Mouse (Mus musculus): Measurements from ENCODE around the gene Prss57. TPM values are rescaled to one million over a fixed set of nuclear protein-coding genes. Genes with fewer than 3 reads are reported as not detected.

Prss57 gene
- polyA plus RNA-seq, 1 experiment from 2014 or later = not detected

DNA sequence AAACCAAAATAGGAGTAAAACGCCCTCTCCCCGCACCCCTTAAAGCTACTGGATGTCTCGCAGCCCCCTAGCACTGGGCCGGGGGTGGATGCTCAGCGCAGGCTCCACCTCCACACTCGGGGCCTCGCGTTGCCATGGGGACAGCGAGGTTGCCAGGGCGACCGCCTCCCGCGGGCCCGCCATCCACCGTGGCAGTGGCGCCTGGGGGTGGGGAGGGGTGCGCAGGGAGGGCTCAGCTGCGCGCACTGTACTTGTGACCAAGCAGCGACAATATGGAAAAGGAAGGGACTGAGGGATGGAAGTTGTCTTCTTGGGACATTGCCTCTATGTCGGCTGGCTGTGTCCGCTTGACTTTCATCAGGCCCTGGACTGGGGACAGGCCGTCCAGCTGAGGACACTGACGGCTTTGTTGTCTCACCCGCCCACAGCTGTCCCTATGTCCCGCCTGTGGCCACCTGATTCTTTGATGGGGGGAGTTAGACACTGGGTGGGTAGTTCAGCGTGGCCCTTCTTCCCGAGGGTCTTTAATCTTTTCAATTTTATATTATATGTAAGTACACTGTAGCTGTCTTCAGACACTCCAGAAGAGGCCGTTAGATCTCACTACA is 13.1 kb upstream of the Prss57 start:
- peak; percentile 93 for DNase-seq (ENCODE audit: low spot score)
- H3K4me1 ChIP-seq (replicated peaks) = peaks cover 82% of the 10 kb centered on the region
- H3K4me3 ChIP-seq = peak overlapping the region; percentile 39
- no peaks in the 10 kb centered on the region for H3K27me3 ChIP-seq (ENCODE audit: insufficient read depth, poor library complexity, severe bottlenecking)
- peak overlapping the region; percentile 91 for H3K27ac ChIP-seq
- peaks cover 44% of the 10 kb centered on the region for H3K36me3 ChIP-seq
- no peaks in the 10 kb centered on the region for H3K9me3 ChIP-seq
- 5% methylated on average over 29 of the region's 29 CpGs for WGBS

DNA sequence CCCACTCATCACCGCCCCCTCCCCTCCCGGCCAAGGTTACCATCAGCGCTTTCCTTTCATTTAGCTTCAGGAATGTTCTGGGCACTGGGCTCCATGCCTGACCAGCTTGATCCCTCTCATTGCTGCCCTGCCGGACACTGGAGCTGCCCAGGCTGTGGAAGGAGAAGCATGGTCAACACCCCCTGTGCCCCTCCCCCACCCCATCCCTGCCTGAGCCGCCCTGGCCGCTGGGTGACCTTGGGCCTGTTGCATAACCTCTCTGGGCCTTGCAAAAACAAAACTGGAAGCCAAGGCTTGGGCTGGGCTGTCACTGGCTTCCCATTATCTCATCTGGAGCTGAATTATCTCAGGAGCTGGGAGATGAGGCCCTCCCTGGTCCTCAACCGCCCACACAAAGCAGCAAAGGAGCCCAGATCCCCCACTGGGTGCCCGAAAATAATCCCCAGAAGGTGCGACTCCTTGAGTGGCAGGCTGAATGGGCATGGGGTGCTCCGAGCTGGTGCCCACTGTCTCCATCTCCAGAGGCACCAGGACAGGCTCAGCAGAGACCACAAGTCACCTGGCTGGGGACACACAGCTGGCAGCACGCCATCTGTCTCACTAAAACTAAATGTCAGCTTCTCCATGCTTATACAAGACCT is 11.7 kb upstream of the Prss57 start:
- peak; percentile 48 for DNase-seq (ENCODE audit: low spot score)
- WGBS = 38% methylated on average over 11 of the region's 11 CpGs
- H3K4me3 ChIP-seq = peak overlapping the region; percentile 33
- peaks cover 83% of the 10 kb centered on the region for H3K4me1 ChIP-seq (replicated peaks)
- H3K27ac ChIP-seq = peak overlapping the region; percentile 91
- H3K27me3 ChIP-seq (ENCODE audit: insufficient read depth, poor library complexity, severe bottlenecking) = no peaks in the 10 kb centered on the region
- peaks cover 33% of the 10 kb centered on the region for H3K36me3 ChIP-seq
- H3K9me3 ChIP-seq = no peaks in the 10 kb centered on the region

DNA sequence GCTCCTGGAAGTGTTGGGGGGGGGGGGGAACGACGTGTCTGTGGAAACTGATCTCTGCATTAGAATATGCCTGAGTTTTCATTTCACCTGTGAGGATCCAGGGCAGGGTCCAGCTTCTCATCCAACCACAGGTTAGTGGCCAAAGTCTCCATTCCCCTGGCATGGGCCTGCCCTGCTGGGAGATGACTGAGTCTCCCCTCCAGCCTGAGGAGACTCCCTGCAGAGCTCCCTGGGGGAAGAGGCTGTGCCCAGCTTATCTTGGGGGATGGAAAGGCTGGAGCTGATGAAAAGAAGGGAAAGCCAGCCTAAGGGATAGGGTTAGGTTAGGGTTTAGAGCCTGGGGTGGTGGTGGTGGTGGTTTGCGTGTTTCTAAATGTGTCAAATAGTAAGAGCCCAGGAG is 11.1 kb upstream of the Prss57 start:
- DNase-seq (ENCODE audit: low spot score) = no peak
- H3K27me3 ChIP-seq (ENCODE audit: insufficient read depth, poor library complexity, severe bottlenecking) = no peaks in the 10 kb centered on the region
- H3K4me1 ChIP-seq (replicated peaks) = peaks cover 81% of the 10 kb centered on the region
- WGBS = 30% methylated on average over 3 of the region's 3 CpGs
- H3K27ac ChIP-seq = peak overlapping the region; percentile 91
- peak overlapping the region; percentile 33 for H3K4me3 ChIP-seq
- H3K9me3 ChIP-seq = no peaks in the 10 kb centered on the region
- H3K36me3 ChIP-seq = peaks cover 26% of the 10 kb centered on the region

DNA sequence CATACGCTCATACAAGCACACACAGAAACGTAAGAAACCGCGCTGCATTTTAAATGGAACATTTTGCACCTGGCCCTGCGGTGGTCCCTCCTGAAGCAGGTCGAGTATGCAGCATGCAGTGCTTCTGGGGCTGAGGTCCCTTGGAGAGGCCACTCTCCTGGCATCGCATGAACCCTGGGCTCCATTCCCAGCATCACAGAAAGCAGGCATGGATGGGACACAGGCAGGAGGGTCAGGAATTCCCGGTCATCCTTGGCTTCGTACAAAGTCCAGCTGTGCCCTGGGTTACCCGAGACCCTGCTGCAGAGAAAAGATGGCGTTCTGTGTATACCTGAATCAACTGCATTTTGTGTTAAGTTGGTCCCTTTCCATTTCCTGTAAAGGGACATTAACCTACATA is 9.7 kb upstream of the Prss57 start:
- Histone ChIP-seq H3K9me3 (no peaks in the 10 kb centered on the region), H3K36me3 (peaks cover 28% of the 10 kb centered on the region), H3K4me1 (replicated peaks) (peaks cover 70% of the 10 kb centered on the region), H3K4me3 (no peak overlapping the region), H3K27ac (peak overlapping the region; percentile 56; the same call in 1 of the 2 replicates), H3K27me3 (ENCODE audit: insufficient read depth, poor library complexity, severe bottlenecking) (no peaks in the 10 kb centered on the region)
- WGBS = 83% methylated on average over 11 of the region's 11 CpGs
- DNase-seq (ENCODE audit: low spot score) = no peak

DNA sequence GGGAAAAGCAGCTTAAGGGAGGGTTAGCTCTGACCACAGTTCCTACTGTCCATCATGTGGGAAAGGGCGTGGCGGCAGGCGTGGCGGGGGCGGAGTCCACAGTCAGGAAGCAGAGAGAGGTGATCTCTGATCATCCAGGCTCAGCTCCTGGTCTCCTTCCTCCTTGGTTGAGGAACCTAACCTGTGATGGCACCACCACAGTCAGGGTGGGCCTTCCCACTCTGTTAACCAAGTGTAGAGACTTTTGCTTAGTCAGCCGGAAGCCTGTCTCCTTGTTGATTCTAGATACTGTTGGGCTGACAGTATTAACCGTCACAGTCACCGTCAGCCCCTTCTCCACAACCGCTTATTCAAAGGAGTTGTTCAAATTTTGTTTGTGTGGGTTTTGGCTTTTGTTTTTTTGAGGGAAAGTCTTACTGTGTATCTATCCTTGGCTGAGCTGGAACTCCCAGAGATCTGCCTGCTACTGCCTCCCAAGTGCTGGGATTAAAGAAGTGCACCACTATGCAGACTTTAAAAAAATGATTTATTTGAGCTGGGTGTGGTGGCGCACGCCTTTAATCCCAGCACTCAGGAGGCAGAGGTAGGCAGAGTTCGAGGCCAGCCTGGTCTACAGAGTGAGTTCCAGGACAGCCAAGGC is 7.6 kb upstream of the Prss57 start:
- peaks cover 68% of the 10 kb centered on the region for H3K4me1 ChIP-seq (replicated peaks)
- H3K27me3 ChIP-seq (ENCODE audit: insufficient read depth, poor library complexity, severe bottlenecking) = no peaks in the 10 kb centered on the region
- H3K4me3 ChIP-seq = no peak overlapping the region; the same call in 1 of the 2 replicates
- 89% methylated on average over 12 of the region's 12 CpGs for WGBS
- H3K9me3 ChIP-seq = no peaks in the 10 kb centered on the region
- peaks cover 28% of the 10 kb centered on the region for H3K36me3 ChIP-seq
- H3K27ac ChIP-seq = 0 out of 2 replicates have a peak overlapping the region, but pooled peaks have one; percentile 4
- DNase-seq (ENCODE audit: low spot score) = no peak

DNA sequence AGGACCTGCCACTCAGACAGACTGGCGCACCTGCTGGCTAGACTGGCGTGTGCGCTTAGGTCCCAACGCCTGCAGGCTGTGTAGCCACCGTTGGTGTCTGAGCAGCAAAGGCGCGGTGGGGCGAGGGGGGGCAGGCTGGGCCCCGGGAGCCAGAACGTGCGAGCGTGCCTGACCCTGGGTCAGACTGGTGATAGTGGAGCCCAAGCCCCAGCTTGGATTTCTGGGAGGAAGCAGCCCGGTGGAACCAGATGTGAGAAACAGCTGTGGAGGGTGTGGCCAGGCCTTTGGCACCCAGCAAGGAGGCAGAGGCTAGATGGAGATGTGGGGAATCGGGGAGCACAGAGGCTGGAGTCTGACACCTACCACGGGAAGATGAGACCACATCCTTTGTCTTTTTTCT is 6.6 kb upstream of the Prss57 start:
- Histone ChIP-seq H3K27ac (peak overlapping the region; percentile 10; the same call in 1 of the 2 replicates), H3K4me3 (0 out of 2 replicates have a peak overlapping the region, but pooled peaks have one; percentile 12), H3K27me3 (ENCODE audit: insufficient read depth, poor library complexity, severe bottlenecking) (no peaks in the 10 kb centered on the region), H3K4me1 (replicated peaks) (peaks cover 62% of the 10 kb centered on the region), H3K9me3 (no peaks in the 10 kb centered on the region), H3K36me3 (peaks cover 28% of the 10 kb centered on the region)
- WGBS = 49% methylated on average over 15 of the region's 15 CpGs
- DNase-seq (ENCODE audit: low spot score) = no peak

DNA sequence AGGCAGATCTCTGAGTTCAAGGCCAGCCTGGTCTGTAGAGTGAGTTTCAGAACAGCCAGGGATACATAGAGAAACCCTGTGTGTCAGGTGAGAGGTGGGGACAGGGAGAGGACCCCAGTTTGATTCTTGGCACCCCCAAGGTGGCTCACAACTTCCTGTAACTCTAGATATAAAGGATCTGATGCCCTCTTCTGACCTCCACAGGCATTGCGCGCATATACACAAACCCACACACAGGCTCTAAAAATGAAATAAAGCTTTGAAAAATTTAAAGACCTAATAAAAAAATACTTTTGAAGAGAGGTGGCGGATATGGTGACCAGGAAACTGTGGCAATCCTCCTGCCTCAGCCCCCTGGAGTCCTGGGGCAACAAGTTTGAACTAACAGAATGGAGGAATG is 5.1 kb upstream of the Prss57 start:
- WGBS = 98% methylated on average over 3 of the region's 3 CpGs
- DNase-seq (ENCODE audit: low spot score) = no peak
- no peaks in the 10 kb centered on the region for H3K9me3 ChIP-seq
- peaks cover 26% of the 10 kb centered on the region for H3K36me3 ChIP-seq
- H3K27me3 ChIP-seq (ENCODE audit: insufficient read depth, poor library complexity, severe bottlenecking) = no peaks in the 10 kb centered on the region
- no peak overlapping the region for H3K27ac ChIP-seq
- 0 out of 2 replicates have a peak overlapping the region, but pooled peaks have one; percentile 9 for H3K4me3 ChIP-seq
- peaks cover 48% of the 10 kb centered on the region for H3K4me1 ChIP-seq (replicated peaks)

DNA sequence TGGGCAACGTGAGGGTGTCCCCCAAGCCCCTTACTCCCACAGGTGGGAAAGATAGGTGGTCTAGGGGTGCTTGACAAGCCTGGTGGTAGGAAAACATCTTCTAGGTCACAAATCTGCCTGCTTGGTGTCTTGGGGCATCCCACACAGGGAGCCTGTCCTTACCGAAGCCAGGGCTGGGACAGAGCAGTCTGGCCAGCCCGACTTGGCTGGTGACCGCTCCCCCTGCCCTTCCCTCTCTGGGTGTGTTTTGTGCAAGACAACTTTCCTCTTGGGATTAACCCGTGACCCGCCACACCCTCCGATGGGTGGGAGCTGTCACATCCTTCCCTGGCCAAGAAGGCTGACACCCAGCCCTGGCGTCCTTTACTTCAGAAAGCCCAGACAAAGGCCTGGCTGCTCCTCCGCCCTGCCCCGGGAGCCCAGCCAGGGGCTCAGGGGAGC is 3.8 kb upstream of the Prss57 start:
- H3K4me1 ChIP-seq (replicated peaks) = peaks cover 48% of the 10 kb centered on the region
- H3K4me3 ChIP-seq = peak overlapping the region; percentile 96
- peak overlapping the region; percentile 99 for H3K27ac ChIP-seq
- H3K27me3 ChIP-seq (ENCODE audit: insufficient read depth, poor library complexity, severe bottlenecking) = no peaks in the 10 kb centered on the region
- H3K9me3 ChIP-seq = no peaks in the 10 kb centered on the region
- peaks cover 13% of the 10 kb centered on the region for H3K36me3 ChIP-seq
- WGBS = 6% methylated on average over 10 of the region's 10 CpGs
- DNase-seq (ENCODE audit: low spot score) = peak; percentile 56

DNA sequence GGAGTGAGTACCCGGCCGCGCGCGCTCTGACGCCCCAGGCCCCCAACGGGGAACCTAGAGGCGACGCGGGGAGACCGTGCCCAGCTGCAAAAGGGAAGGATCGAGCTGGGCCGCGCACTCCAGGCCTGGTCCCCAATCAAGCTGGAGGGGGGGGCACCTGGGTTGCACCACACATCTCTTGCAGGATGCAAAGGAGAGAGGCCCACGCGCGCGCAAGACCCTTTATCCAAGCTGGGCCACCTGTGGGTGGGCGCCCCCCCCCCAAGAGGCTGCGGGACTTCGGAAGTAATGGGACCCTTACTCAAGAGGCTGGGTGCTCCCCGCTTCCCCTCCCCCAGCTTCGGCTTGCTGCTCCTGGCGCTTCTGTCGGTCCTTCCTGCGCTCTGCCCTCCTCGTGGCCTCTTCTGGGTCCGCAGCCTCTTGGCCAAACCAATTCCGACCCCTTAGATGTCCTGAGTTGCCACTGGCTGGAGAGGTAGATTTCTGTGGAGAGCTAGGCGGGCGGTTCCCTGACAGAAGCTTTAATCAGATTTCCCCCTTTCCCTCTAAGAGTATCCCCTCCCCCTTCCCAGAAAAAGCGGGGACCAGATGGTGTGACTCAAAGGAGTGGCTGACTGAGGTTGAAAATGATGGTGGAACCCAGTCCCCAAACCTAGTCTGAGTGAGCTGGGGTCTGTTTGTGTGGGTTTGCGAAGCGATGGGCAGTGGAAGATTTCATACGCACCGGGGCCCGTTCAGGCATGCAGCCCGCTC is 3.2 kb upstream of the Prss57 start:
- H3K27me3 ChIP-seq (ENCODE audit: insufficient read depth, poor library complexity, severe bottlenecking) = no peaks in the 10 kb centered on the region
- DNase-seq (ENCODE audit: low spot score) = peak; percentile 69
- peak overlapping the region; percentile 96 for H3K4me3 ChIP-seq
- WGBS = 3% methylated on average over 38 of the region's 38 CpGs
- no peaks in the 10 kb centered on the region for H3K9me3 ChIP-seq
- H3K27ac ChIP-seq = peak overlapping the region; percentile 99
- peaks cover 10% of the 10 kb centered on the region for H3K36me3 ChIP-seq
- peaks cover 48% of the 10 kb centered on the region for H3K4me1 ChIP-seq (replicated peaks)

DNA sequence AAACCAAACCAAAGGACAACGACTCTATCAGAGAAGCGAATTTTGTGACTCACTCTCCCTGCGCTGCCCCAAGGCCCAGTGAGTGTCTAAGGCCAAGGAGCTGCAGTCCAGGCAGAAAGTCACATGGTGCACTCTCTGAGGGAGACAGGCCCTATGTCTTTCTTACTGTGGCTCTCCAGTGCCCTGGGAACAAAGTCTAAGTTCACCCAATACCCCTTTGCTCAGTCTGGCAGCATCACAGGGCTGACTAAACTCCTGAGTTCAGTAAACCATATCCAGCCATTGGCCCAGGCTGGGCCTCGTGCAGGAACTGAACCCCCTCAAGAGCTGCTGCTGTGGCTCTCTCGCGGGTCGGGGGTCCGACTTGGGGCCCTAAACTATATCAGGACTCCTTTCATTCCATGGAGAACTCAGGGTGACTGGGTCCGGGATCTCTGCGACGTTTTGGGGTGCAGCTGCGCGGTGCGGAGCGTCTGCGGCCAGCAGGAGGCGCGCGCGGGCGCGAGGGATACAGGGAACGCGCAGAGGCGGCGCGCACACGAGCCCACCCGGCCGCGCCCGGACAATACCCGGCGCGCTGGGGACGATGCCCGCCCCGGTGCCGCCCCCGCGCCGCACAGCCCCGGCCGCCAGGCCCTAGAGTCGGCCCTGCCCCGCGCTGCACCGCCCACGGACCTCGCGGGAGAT is 2.4 kb upstream of the Prss57 start, which contains the start of gene Palm:
Gene Palm (plus strand): TSS at position 522 of the 687 bp plus-strand sequence.
- Histone ChIP-seq H3K9me3 (no peaks in the 10 kb centered on the region), H3K27ac (peak within 1 kb of the TSS; percentile 99), H3K27me3 (ENCODE audit: insufficient read depth, poor library complexity, severe bottlenecking) (no peaks in the 10 kb centered on the region), H3K4me1 (replicated peaks) (peaks cover 44% of the 10 kb centered on the region), H3K4me3 (peak within 1 kb of the TSS; percentile 96), H3K36me3 (peaks cover 7% of the 10 kb centered on the region)
- DNase-seq (ENCODE audit: low spot score) = peak; percentile 82
- WGBS = 5% methylated on average over 51 of the region's 51 CpGs

DNA sequence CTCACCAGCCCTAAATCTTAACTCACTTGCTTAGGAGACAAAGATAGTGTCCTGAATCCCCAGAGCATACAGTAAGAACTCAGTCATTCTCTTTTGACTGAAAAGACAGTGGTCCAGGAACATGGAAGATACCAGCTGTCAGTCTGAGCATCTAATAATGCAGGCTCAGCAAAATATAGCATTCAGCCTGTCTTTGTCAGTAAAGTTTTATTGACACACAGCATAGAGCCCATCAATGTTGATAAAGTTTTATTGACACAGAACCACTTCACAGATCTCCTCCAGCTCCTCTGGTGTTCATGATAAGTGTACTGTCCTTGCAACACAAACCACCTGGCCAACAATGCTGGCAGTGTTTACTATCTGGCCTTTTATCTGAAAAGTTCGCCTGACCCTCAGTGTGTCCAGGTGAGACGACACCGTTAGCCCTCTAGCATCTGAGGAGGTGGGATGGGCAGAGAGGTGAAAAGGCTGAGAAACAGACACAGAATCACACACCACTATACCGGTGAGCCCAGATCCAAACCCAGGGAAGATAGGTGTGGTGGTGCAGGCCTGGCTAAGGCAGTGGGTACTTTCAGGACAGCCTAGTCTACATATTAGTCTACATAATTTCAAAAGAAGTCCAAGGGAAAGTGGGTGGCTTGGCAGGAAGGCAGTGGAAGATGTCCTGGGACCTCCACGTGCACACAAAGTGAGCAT is 1.7 kb upstream of the Prss57 start:
- Histone ChIP-seq H3K36me3 (peaks cover 6% of the 10 kb centered on the region), H3K4me1 (replicated peaks) (peaks cover 38% of the 10 kb centered on the region), H3K9me3 (no peaks in the 10 kb centered on the region), H3K27me3 (ENCODE audit: insufficient read depth, poor library complexity, severe bottlenecking) (no peaks in the 10 kb centered on the region; the same call in 1 of the 2 replicates), H3K27ac (peak overlapping the region; percentile 99; the same call in 1 of the 2 replicates), H3K4me3 (peak overlapping the region; percentile 96; the same call in 1 of the 2 replicates)
- 80% methylated on average over 5 of the region's 5 CpGs for WGBS
- DNase-seq (ENCODE audit: low spot score) = no peak

Data from hindbrain, embryonic 10.5 days (tissue).